Mouse (Mus musculus) erythroblast, embryonic 14.5 days (primary cell): ENCODE data around the gene Slc39a5.

Experiments used
- GATA1 ChIP-seq: IDR thresholded peaks from 2 replicates; pipeline ENCODE4 v1.6.1; 2012; ENCODE audit warnings: low read length, inconsistent platforms, mixed read lengths
- TAL1 ChIP-seq: IDR thresholded peaks from 3 replicates; pipeline ENCODE4 v1.6.1; 2012; ENCODE audit warnings: low read length, inconsistent platforms, mixed read lengths

DNA sequence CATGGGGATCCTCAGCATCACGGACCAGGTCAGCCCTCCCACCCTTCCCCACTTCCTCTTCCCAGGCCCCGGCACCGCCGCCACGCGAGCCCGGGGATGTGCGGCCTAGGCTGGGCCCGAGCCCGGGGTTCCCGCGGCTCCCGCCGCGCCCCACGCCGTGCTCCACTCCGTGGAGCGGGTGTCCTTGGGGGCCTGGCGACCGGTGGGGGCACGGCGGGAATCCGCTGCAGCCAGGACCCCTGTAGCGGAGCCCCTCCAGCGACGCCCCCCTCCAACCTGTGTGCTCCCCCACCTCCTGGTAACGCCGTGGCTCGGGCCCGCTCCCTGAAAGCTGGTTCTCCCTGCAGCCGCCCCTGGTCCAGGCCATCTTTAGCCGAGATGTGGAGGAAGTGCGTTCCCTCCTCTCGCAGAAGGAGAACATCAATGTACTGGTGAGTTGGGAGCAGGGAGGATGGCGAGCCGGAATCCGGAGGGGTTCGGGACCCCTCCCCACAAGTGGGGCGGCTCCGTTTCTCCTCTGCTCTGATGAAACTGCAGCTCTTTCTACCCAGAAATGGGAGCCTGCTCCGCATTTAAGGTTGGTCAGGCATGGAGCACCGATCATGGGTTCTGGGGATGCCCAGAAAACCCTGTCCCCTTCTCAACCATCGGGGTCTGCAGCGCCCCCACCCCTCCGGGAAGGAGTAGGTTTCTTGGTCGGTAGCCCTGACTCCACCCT is 23.6 kb downstream of the Slc39a5 start:
- TF ChIP-seq TAL1 = no peak
- TF ChIP-seq GATA1 = no peak
